Mouse (Mus musculus): ENCODE measurements around the gene Dscaml1. TPM values are rescaled to one million over a fixed set of nuclear protein-coding genes. Genes with fewer than 3 reads are reported as not detected.

Gene Dscaml1
- polyA plus RNA-seq, 1 experiment from 2014 or later, result 10.8 TPM

GRCm38 (mm10) chr9:45407706-45408675 lies 18.4 kb upstream of the Dscaml1 start:
- peaks cover 9% of the 10 kb centered on the region for H3K4me1 ChIP-seq (ENCODE audit: control insufficient read depth, insufficient read depth, low read depth, low read length)
- peak overlapping the region; percentile 28 for H3K4me3 ChIP-seq (ENCODE audit: low read length)
- 38% methylated on average over 33 of the region's 33 CpGs for WGBS
- H3K27me3 ChIP-seq (replicated peaks; ENCODE audit: control insufficient read depth, insufficient read depth, low read length), result 0 out of 2 replicates have a peak, but pooled peaks cover 2% of the 10 kb centered on the region
- H3K36me3 ChIP-seq (ENCODE audit: control insufficient read depth, insufficient read depth, low read length), result no peaks in the 10 kb centered on the region
- peak overlapping the region; percentile 28 for H3K9ac ChIP-seq (ENCODE audit: low read depth, low read length)
- H3K9me3 ChIP-seq (ENCODE audit: control insufficient read depth, low read length), result no peaks in the 10 kb centered on the region
- peak overlapping the region; percentile 25; the same call in 1 of the 2 replicates for H3K27ac ChIP-seq (ENCODE audit: low read depth, low read length)
- ATAC-seq, result peak; percentile 74
- peak overlapping the region; percentile 51 for H3K4me2 ChIP-seq (ENCODE audit: low read length)

GRCm38 (mm10) chr9:45410193-45410592 lies 16.2 kb upstream of the Dscaml1 start:
- H3K4me2 ChIP-seq (ENCODE audit: low read length), result no peak overlapping the region
- WGBS, result 82% methylated on average over 5 of the region's 5 CpGs
- H3K27ac ChIP-seq (ENCODE audit: low read depth, low read length), result no peak overlapping the region
- no peak overlapping the region for H3K9ac ChIP-seq (ENCODE audit: low read depth, low read length)
- H3K9me3 ChIP-seq (ENCODE audit: control insufficient read depth, low read length), result no peaks in the 10 kb centered on the region
- no peak for ATAC-seq
- H3K4me3 ChIP-seq (ENCODE audit: low read length), result no peak overlapping the region
- 0 out of 2 replicates have a peak, but pooled peaks cover 2% of the 10 kb centered on the region for H3K27me3 ChIP-seq (replicated peaks; ENCODE audit: control insufficient read depth, insufficient read depth, low read length)
- H3K4me1 ChIP-seq (ENCODE audit: control insufficient read depth, insufficient read depth, low read depth, low read length), result peaks cover 9% of the 10 kb centered on the region
- H3K36me3 ChIP-seq (ENCODE audit: control insufficient read depth, insufficient read depth, low read length), result no peaks in the 10 kb centered on the region

- ATAC-seq, result no peak
- H3K4me1 ChIP-seq (ENCODE audit: control insufficient read depth, insufficient read depth, low read depth, low read length), result peaks cover 9% of the 10 kb centered on the region
- 0 out of 2 replicates have a peak, but pooled peaks cover 2% of the 10 kb centered on the region for H3K27me3 ChIP-seq (replicated peaks; ENCODE audit: control insufficient read depth, insufficient read depth, low read length)
- no peaks in the 10 kb centered on the region for H3K36me3 ChIP-seq (ENCODE audit: control insufficient read depth, insufficient read depth, low read length)
- no peak overlapping the region for H3K4me2 ChIP-seq (ENCODE audit: low read length)
- no peak overlapping the region for H3K4me3 ChIP-seq (ENCODE audit: low read length)
- no peaks in the 10 kb centered on the region for H3K9me3 ChIP-seq (ENCODE audit: control insufficient read depth, low read length)
- H3K9ac ChIP-seq (ENCODE audit: low read depth, low read length), result no peak overlapping the region
- H3K27ac ChIP-seq (ENCODE audit: low read depth, low read length), result no peak overlapping the region
- WGBS, result 98% methylated on average over 2 of the region's 2 CpGs
Measured at GRCm38 (mm10) chr9:45410614-45411013, 15.8 kb upstream of the Dscaml1 start.

GRCm38 (mm10) chr9:45411111-45411510 lies 15.3 kb upstream of the Dscaml1 start:
- H3K4me1 ChIP-seq (ENCODE audit: control insufficient read depth, insufficient read depth, low read depth, low read length), result peaks cover 9% of the 10 kb centered on the region
- H3K27me3 ChIP-seq (replicated peaks; ENCODE audit: control insufficient read depth, insufficient read depth, low read length), result 0 out of 2 replicates have a peak, but pooled peaks cover 2% of the 10 kb centered on the region
- no peak overlapping the region for H3K4me3 ChIP-seq (ENCODE audit: low read length)
- no peaks in the 10 kb centered on the region for H3K36me3 ChIP-seq (ENCODE audit: control insufficient read depth, insufficient read depth, low read length)
- WGBS, result 80% methylated on average over 3 of the region's 3 CpGs
- H3K9ac ChIP-seq (ENCODE audit: low read depth, low read length), result no peak overlapping the region
- no peaks in the 10 kb centered on the region for H3K9me3 ChIP-seq (ENCODE audit: control insufficient read depth, low read length)
- H3K27ac ChIP-seq (ENCODE audit: low read depth, low read length), result no peak overlapping the region
- ATAC-seq, result no peak
- no peak overlapping the region for H3K4me2 ChIP-seq (ENCODE audit: low read length)

- Histone ChIP-seq H3K9ac (ENCODE audit: low read depth, low read length) (peak overlapping the region; percentile 48), H3K4me2 (ENCODE audit: low read length) (peak overlapping the region; percentile 49), H3K27me3 (replicated peaks; ENCODE audit: control insufficient read depth, insufficient read depth, low read length) (0 out of 2 replicates have a peak, but pooled peaks cover 2% of the 10 kb centered on the region), H3K36me3 (ENCODE audit: control insufficient read depth, insufficient read depth, low read length) (no peaks in the 10 kb centered on the region), H3K4me3 (ENCODE audit: low read length) (no peak overlapping the region), H3K27ac (ENCODE audit: low read depth, low read length) (peak overlapping the region; percentile 41; the same call in 1 of the 2 replicates), H3K4me1 (ENCODE audit: control insufficient read depth, insufficient read depth, low read depth, low read length) (peaks cover 9% of the 10 kb centered on the region), H3K9me3 (ENCODE audit: control insufficient read depth, low read length) (no peaks in the 10 kb centered on the region)
- 23% methylated on average over 7 of the region's 7 CpGs for WGBS
- ATAC-seq, result peak; percentile 35; the same call in 1 of the 2 replicates
Measured at GRCm38 (mm10) chr9:45411803-45412202, 14.6 kb upstream of the Dscaml1 start.

GRCm38 (mm10) chr9:45412287-45412686 lies 14.1 kb upstream of the Dscaml1 start:
- Histone ChIP-seq H3K4me2 (ENCODE audit: low read length) (peak overlapping the region; percentile 49), H3K27me3 (replicated peaks; ENCODE audit: control insufficient read depth, insufficient read depth, low read length) (0 out of 2 replicates have a peak, but pooled peaks cover 2% of the 10 kb centered on the region), H3K4me1 (ENCODE audit: control insufficient read depth, insufficient read depth, low read depth, low read length) (peaks cover 9% of the 10 kb centered on the region), H3K4me3 (ENCODE audit: low read length) (no peak overlapping the region), H3K9me3 (ENCODE audit: control insufficient read depth, low read length) (no peaks in the 10 kb centered on the region), H3K36me3 (ENCODE audit: control insufficient read depth, insufficient read depth, low read length) (no peaks in the 10 kb centered on the region), H3K27ac (ENCODE audit: low read depth, low read length) (0 out of 2 replicates have a peak overlapping the region, but pooled peaks have one; percentile 41), H3K9ac (ENCODE audit: low read depth, low read length) (peak overlapping the region; percentile 48; the same call in 1 of the 2 replicates)
- WGBS, result 8% methylated on average over 10 of the region's 10 CpGs
- ATAC-seq, result no peak

- no peak overlapping the region for H3K9ac ChIP-seq (ENCODE audit: low read depth, low read length)
- no peaks in the 10 kb centered on the region for H3K36me3 ChIP-seq (ENCODE audit: control insufficient read depth, insufficient read depth, low read length)
- no peak overlapping the region for H3K27ac ChIP-seq (ENCODE audit: low read depth, low read length)
- 0 out of 2 replicates have a peak, but pooled peaks cover 2% of the 10 kb centered on the region for H3K27me3 ChIP-seq (replicated peaks; ENCODE audit: control insufficient read depth, insufficient read depth, low read length)
- 72% methylated on average over 4 of the region's 4 CpGs for WGBS
- no peak overlapping the region for H3K4me3 ChIP-seq (ENCODE audit: low read length)
- H3K4me1 ChIP-seq (ENCODE audit: control insufficient read depth, insufficient read depth, low read depth, low read length), result peaks cover 7% of the 10 kb centered on the region
- H3K9me3 ChIP-seq (ENCODE audit: control insufficient read depth, low read length), result no peaks in the 10 kb centered on the region
- H3K4me2 ChIP-seq (ENCODE audit: low read length), result no peak overlapping the region
- ATAC-seq, result no peak
Measured at GRCm38 (mm10) chr9:45412700-45413477, 13.5 kb upstream of the Dscaml1 start.

GRCm38 (mm10) chr9:45413478-45414140 lies 12.8 kb upstream of the Dscaml1 start:
- Histone ChIP-seq H3K27ac (ENCODE audit: low read depth, low read length) (no peak overlapping the region), H3K9ac (ENCODE audit: low read depth, low read length) (no peak overlapping the region), H3K4me1 (ENCODE audit: control insufficient read depth, insufficient read depth, low read depth, low read length) (peaks cover 5% of the 10 kb centered on the region), H3K4me2 (ENCODE audit: low read length) (no peak overlapping the region), H3K4me3 (ENCODE audit: low read length) (no peak overlapping the region), H3K36me3 (ENCODE audit: control insufficient read depth, insufficient read depth, low read length) (no peaks in the 10 kb centered on the region), H3K27me3 (replicated peaks; ENCODE audit: control insufficient read depth, insufficient read depth, low read length) (0 out of 2 replicates have a peak, but pooled peaks cover 2% of the 10 kb centered on the region), H3K9me3 (ENCODE audit: control insufficient read depth, low read length) (no peaks in the 10 kb centered on the region)
- 52% methylated on average over 5 of the region's 5 CpGs for WGBS
- ATAC-seq, result no peak

Measured in hindbrain, embryonic 16.5 days (tissue).